Mouse (Mus musculus): Measurements from ENCODE around the gene Vill. TPM values are rescaled to one million over a fixed set of nuclear protein-coding genes. Genes with fewer than 3 reads are reported as not detected.

The Vill gene
- total RNA-seq, 2 experiments from 2014 or later = 0.41 to 0.69 TPM

- peak; percentile 65 to 73 for DNase-seq
- intact Hi-C loops (cut with DNase I) = no loop called here
These were observed 49.6 kb downstream of the Vill start, which contains the start of gene Dlec1 for GRCm38 (mm10) chr9:119101992-119102782. TSS of gene Dlec1 (plus strand) at chr9:119102478.

DNA sequence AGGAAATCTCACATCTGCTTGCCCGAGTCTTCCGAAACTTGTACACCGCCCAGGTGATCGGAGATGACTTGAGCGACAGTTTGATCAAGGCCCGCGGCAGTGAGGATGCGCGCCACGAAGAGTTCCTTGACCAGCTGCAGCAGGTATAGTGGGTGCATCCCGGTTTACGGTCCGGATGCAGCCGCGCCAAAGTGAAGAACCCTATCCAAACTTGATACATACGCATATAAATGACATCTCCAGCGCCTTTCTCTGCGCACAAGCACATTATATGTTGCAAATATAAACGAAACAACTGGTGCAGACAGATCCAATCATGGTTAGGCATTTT lies 50.2 kb downstream of the Vill start:
- intact Hi-C loops (cut with DNase I) = no loop called here
- no peak for DNase-seq

DNA sequence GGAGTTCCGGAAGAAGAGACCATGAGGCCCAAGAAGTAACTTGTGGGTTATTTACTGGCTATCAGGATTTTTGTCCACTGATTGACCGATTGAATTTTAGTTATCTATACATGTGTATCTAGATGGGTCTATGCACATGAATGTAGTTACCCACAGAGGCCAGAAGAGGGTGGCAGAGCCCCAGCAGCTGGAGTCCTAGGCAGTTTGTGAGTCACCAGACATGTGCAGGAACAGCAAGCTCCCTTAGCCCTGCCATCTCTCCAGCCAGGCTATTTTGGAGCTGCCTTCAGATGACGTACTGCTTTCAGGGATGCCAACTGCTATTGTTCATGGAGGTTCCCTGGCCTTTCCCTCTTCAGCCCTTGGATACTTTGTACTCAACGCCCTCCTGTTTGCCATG lies 55.0 kb downstream of the Vill start:
- intact Hi-C loops (cut with DNase I) = no loop called here
- DNase-seq = no peak

DNA sequence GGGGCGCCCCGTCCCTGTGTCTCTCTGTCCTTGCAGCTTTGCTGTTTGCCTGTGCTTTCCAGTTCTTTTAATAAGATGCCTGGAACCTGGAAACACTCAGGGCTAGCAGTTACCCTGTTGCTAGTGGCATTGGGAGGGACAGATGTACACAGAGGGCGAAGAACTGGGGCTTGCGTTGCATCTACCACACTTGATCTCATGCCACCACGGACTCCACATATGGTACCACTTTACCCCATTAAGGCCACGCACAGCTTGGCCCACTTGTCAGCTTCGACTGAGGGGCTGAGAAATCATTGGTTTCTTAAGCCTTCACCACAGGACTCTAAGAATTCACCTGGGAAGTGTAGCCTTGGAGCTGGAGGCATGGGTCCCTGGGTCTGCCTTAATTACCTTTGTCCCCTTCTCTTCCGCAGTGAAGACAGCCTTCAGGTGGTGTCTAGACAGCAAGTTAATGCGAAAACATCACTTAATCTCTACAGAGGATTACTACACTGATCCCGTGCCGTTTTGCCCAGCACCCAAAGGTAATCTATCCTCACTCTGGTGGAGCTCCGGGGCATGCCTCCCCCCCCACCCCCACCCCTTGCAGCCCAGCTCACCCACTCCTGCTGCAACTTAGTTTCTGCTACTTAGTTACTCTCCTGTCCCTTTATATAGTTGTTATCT lies 57.2 kb downstream of the Vill start:
- no peak for DNase-seq
- intact Hi-C loops (cut with DNase I) = no loop called here

DNA sequence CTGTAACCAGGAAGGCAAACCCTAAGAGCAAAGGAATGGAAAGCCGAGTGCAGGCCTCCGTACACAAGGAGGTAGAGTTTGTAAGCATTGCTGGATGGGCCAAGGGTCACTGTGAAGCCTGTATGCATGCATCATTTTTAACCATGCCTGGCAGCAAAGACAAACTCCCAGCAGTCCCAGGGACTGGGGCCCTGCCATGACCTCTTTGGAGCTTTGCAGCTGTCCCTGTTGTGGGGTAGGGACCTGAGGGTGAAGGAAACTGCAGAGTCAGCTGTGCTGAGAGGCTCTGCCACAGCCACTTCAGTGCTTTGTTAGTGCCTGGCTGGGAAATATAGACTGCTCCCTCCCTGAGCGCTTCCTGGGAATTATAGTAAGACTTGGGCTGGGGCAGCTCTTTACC lies 58.1 kb downstream of the Vill start:
- no peak for DNase-seq
- intact Hi-C loops (cut with DNase I) = no loop called here

GRCm38 (mm10) chr9:119114911-119115310 lies 62.3 kb downstream of the Vill start:
- intact Hi-C loops (cut with DNase I) = no loop called here
- no peak for DNase-seq

GRCm38 (mm10) chr9:119119409-119120167 lies 67.0 kb downstream of the Vill start:
- intact Hi-C loops (cut with DNase I) = no loop called here
- DNase-seq = no peak

GRCm38 (mm10) chr9:119120168-119120560 lies 67.6 kb downstream of the Vill start:
- DNase-seq = no peak
- intact Hi-C loops (cut with DNase I) = no loop called here

Small RNA genes within 50 kb of the gene (microRNA-seq; reads per million reads assigned to microRNA genes)
- gene Mir26a-1 (ENCODE audit: borderline number of aligned reads in 2 of 2) = 3.6 to 4.0 reads per million in 2 experiments

Other genes starting within 250 kb of the Vill start
- gene Ctdspl, start 126.3 kb upstream of the Vill start, total RNA-seq (2021) = 10 to 100 TPM; 11.2 to 11.3 TPM
- gene Plcd1, start 40.7 kb downstream of the Vill start, total RNA-seq (2021) = 10 to 100 TPM; 18.2 to 20.3 TPM
- under 1 TPM; 0.14 to 0.31 TPM for gene Dlec1, start 49.7 kb downstream of the Vill start, total RNA-seq (2021)
- gene Acaa1b, start 104.3 kb downstream of the Vill start, total RNA-seq (2021) = 1 to 10 TPM; 1.4 to 3.4 TPM
- gene Gm47289, start 106.4 kb downstream of the Vill start, total RNA-seq (2021) = not detected
- gene Slc22a13, start 156.3 kb downstream of the Vill start, total RNA-seq (2021) = not detected